Mouse (Mus musculus) frontal cortex, postnatal 14 days (tissue): ENCODE data around the gene Rad18.
"Not testable (repeated sequence)": the region's sequence is repeated elsewhere in the genome, so short reads cannot be mapped to it uniquely, and the experiment has no call there.

Experiments
- DNase-seq, 2 experiments: peaks; one replicate each; pipeline ENCODE4 v3.0.0; 2022; ENCODE audit warnings: low spot score in 2 of 2

Gene Rad18

DNA sequence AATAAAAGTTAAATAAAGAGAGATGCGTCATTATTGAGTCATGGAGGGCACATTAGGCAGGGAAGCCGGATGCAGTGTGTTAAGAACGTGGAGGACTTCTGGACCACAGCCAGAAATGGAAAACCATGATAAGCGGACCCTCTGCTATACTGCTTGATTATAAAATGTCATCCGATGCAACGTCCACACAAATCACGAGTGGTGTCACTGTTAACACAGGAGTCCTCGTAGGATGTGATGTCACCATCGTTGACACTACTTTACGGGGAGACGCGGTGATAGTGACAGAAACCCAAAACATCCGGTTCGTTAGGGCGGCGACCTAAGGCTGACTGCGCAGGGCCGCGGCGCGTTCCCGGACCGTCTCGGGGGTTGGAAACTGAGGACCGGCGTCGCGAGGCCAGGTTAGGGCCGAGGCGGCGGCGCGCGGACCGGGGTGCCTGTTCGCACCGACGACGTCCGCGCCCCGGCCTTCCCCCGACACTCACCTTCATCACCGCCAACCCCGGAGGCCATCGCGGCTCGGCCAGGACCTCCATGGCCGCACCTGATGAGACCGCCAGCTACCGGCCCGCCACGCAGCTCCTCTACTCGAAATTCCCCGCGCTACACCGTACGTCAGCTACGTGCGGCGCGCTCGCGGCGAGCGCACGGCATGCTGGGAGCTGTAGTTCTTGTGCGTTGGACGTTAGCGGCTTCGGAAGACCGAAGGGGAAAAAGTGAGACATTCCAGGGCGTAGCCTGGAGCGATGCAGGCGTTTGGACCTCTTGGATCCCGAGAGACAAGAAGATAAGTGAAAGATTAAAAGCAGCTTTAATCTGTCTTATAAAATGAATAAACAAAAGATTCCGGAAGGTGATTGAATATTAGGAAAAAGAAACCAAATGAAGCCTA, at the start of gene Rad18:
TSS of gene Rad18 (minus strand) at position 631 of the 895 bp plus-strand sequence.
- DNase-seq, result peak; percentile 61 to 75

DNA sequence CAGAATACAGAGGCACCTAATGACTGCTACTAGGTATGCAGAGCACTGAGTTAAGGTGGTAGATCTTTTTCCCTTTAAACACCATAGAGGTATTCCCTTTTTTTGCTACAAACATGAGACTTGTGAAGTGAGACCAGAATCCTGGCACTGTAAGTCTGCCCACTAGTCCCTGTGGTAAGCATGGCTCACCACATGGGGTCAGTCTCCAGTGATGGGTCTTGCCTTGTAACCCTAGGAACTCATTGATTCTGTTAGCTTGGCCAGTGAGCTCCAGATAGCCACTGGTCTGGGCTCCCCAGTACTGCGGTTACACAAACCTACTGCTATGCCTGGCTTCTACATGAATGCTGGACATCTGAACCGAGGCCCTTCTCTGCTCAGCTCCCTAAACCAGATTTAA, 45.8 kb upstream of the Rad18 start:
- DNase-seq, result no peak

DNA sequence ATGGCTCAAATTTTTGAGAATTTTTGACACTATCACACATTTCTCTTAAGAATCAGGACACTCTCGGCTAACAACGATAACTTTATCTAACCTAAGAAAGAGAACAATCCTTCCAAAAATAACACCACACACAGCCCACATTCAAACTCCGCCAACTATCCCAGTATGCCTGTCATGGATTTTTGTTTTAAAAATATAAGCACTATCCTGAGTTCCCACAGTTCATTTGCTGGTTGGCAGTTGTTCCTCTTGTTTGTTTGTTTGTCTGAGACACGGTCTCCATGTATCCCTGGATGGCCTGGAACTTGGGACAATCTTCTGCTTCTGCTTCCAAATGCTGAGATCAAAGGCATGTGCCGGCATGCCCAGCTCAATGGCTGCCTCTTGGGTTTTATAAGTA, 45.3 kb upstream of the Rad18 start:
- no peak for DNase-seq

DNA sequence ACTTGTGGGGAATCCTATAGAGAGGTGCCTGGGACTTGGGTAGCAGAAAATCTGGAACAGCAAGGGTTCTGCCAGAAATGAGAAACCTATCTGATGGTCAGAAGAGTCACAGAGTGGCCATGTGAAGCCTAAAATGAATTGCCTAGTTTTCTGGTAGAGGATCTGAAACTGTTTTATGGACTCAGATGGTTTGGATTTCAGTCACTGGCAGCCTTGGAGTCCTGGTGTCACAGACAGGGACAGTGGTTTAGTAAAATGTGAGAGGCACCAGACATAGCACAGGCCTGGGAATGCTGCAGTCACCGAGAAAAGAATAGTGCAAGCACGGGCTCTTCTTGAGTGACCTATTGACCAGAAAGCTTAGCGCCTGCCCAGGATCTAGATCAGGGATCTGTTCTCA, 43.1 kb upstream of the Rad18 start:
- DNase-seq, result no peak

DNA sequence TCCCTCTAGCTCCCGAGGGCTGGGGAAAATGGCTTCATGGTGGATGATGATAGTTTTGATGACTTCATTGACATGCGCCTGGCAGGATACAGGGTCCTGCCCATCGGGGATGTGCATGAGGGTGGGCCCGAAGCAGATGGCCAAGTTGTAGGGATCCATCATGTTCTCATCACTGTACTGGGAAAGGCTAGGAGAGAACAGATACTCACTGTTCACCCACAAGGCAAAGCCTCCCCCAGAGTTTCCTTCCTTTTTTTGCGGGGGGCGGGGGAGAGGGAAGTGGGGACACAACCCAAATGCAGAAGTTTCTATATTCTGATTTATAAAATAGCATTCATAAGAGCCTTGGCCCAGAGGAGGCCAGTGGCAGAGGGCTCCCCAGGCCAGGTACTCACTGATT, 42.4 kb upstream of the Rad18 start:
- no peak for DNase-seq

DNA sequence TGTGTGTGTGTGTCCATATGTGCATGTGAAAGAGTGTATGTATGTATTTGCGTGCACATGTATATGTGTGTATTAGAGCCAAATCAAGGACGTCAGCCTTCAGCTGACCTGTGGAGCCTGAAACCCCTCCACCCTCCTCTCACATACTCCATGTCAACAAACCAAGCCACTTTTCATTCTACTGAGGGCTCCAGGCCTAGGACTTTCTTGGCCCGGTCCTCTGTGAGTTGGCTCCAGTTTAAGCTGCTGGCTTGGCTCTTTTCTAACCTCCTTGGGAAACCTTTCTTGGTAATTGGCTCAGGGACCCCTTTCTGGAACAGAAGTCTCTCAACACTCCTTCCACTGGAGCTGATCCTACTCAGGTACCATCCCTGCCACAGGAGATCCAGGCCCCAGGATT, 40.0 kb upstream of the Rad18 start:
- no peak for DNase-seq

DNA sequence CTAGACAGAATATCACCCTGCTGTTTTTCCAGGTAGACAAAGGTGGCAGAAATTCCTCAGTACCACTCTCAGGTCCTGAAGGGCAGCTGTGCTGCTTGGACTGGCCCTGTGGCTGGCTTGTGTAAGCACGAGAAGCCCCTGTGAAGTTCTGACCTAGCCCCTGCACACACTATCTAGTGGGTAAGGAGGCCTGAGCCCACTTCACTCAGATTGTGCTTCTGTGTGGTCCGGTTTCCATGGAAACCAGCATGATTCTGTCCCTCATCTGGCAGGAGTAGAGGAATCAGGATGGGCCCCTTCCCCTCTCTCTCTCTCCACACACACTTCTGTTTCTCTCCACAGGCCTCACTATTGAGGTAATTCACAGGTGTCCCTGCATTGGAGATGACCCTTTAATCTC, 38.6 kb upstream of the Rad18 start:
- no peak for DNase-seq

DNA sequence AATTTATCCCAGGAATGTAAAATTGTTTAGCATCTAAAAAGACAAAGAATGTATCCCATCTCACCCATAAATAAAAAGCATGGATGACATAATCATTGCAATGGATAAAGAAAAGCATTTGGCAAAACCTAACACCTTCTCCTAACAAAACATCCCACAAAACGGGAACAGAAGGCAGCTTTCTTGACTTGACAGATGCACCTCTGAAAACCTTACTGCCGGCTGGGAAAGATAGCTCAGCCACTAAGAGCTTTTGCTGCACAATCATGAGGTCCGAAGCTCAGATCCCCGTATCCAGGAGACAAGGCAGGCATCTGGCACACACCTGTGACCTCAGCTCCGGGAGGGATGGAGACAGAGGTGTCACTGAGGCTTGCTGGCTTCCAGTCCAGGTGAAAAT, 37.5 kb upstream of the Rad18 start:
- DNase-seq, result no peak

DNA sequence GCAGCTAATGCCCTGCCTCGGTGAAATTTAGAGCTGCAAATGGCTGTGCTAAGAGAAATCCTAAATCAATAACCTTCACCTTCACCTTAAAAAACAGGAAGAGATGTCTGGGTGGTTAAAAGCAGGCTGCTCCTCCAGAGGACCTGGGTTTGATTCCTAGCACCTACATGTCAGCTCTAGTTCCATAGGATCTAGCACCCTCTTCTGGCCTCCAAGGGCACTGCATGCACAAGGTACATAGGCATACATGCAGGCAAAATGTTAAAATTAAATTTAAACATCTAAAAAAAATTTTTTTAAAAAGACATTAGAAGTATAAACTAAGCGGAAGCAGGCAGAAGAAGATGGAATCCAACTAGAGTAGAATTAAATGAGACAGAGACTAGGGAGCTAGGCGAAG, 35.9 kb upstream of the Rad18 start:
- no peak for DNase-seq

DNA sequence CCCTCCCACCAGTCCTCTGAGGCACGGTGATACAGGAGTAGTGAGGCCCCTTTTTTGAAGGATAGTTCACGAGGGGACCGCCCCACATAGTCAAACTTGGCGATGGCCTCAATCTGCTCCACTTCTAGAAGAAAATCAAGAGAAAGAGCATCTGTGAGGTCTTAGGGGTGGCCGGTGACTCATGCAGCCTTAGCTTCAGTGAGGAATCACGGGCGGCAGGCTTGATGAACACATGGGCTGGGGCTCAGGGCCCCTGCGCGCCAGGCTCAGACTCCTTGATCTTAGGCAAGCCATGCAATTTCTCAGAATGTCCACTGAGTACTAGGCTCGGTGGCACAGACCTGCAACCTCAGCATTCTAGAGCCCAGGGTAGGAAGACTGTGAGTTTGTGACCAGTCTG, 34.9 kb upstream of the Rad18 start:
- DNase-seq, result no peak

DNA sequence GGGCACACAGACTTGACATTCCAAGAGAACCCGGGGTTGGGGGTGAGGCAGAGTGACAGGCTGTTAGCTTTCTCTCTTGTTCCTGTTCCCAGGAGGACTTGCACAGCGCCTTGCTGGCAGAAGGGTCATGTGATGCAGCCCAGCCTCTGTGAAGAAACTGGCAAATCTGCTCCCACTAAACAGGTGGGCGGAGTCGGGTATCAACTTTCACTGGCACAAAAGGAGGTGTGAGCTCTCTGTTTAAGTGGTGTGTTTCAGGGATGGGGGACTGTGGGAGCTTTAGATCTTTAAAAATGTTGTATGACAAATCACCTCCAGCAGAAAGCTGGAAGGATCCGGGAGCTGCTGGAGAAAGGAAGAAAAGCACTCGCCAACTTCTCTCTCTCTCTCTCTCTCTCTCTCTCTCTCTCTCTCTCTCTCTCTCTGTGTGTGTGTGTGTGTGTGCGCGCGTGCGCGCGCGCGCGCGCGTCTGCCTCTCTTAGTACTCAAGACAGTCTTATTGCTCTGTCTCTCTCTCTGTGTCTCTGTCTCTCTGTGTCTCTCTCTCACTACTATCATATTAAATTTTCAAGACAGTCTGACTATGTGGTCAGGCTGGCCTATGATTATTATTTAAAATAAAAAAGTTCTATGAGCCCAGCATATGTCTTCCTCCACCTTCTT, 32.4 kb upstream of the Rad18 start:
- DNase-seq, result peak; percentile 67 to 79

DNA sequence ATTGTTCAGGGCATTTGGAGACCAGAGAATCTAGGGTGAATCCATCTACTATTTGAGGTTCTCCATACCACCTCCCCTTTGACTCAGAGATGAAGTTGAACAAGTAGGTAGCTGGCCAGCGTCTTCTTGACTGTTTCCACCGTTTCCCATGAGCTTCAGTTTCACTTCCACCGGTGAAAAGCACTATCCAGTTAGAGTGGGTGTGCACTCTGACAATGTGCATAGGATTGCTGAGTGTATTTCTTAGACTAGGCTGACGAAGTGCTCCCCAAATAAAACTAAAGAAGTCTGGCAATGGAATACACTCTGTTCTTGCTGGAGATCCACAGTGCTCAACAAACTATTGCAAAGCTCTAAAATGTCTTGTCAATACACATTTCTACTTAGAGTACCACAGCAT, 29.0 kb upstream of the Rad18 start:
- no peak for DNase-seq

DNA sequence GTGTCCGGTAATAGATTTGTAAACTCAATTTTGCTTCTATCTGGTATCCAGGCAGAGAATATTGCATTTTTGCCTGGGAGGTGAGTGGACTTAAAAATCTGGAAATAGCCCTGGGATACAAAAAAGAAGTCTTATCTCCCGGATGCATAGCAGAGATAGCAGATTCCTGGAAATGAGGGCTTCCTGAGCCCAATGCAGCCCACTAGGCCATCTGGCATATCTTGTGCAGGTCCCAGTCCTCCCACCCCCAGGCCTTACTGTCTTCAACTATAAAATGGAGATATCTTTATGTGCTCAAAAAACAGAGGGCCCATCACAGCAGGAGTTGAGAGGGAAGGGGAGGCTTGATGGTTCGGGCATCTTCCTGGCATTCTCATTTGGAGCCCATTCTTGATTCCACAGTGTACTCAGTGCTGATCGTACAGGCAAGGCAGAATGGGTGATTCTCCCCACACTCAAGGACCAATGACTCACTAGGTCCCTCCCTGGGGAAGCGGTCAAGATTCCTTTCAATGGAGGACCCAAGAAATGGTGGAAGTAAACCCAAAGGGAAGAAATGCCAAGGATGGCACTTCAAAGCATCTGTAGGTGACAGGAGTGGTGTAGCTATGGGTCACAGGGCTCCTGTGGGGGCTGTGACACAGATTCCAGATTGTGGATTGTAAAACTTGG, 24.1 kb upstream of the Rad18 start:
- DNase-seq, result no peak

DNA sequence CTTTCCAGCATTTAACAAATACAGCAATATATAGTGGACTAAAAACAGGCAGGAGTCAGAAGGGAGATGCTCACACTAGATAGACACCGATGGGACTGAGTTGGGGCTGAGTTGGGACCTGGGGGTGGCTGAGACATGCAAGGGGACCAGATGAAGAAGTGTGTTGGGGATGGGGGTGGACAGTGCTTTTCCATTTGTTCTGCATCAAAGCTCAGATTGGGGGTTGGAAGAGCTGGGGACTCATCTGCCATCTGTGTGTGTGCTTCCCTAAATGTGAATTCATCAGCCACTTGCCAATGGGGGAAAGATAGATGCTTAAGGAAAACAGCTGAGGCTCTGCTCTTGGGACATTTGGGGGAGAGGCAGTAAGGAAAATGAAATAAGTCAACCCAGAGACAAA, 23.5 kb upstream of the Rad18 start:
- no peak for DNase-seq

DNA sequence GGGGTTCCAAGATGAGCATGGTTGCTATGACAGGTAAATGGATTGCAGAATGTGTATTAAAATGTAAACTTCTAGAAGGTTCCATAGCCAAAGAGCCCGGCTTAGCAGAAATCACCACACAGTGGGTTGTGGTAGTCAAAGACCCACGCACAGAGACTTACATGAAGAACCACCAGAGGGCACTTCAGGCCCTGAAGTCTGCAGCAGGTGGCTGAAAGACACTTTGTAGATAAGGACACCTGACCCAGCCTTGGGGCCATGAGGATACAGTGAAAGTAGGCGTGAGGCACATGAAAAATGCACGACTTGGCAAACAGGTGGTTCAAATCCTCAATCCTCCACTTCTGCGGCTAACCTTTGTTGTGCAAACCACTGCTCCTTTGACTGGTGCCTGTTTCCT, 20.7 kb upstream of the Rad18 start:
- no peak for DNase-seq

DNA sequence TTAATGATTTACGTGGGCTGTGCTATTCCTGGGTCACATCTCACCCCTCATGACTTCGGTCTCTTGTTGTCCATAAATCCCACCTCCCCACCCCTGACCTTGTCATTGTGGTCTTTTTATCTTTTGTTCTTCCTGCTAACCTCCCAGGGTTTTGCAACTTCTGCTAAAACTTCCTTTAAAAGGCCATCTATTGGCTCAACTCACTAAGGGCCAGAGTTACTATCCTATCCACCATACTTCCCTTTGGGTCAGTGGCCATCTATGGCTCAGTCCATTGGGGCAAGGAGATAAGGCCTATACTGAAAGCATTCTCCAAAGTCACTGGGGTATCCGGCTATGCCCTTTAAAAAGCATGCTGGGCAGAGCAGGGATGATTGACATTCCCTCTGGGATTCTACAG, 17.5 kb upstream of the Rad18 start:
- DNase-seq, result no peak

DNA sequence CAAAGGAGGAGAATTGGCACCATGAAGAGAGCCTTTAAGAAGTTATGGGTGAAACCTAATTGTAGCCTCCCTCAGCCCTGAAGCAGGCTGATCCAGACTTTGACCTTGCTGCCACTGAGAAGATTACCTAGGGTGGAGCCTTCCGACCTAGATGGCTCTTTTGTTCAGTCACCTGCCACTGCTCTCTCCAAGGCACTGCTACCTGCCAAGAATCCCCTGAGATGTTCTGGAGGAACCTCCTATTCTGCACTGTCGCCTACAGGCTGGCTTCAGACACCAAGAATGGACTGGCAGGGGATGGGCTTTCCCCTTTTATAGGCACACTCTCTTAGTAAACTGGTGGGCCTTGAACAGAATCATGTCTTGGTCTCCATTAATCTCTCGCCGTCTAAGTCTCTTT, 5.8 kb upstream of the Rad18 start:
- DNase-seq, result not testable (repeated sequence)

DNA sequence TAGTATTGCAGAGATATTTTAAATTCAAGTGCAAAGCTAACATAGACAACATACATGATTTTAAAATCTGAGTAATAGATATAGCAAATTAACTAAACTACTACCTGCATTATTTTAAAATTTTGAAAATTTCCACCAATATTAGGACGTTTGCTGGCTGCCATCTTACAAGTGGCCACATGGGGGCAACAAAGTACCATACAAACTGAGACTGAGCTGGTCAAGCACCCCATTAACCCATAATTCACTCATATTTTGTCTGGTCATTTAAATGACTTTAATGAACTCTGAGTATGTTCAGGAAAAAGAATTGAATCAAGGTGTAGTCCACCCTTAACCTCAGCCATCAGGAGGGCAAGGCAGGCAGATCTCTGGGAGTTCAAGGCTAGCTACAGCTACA, 3.9 kb upstream of the Rad18 start:
- peak in 1 of 2 experiments; percentile 54 for DNase-seq

DNA sequence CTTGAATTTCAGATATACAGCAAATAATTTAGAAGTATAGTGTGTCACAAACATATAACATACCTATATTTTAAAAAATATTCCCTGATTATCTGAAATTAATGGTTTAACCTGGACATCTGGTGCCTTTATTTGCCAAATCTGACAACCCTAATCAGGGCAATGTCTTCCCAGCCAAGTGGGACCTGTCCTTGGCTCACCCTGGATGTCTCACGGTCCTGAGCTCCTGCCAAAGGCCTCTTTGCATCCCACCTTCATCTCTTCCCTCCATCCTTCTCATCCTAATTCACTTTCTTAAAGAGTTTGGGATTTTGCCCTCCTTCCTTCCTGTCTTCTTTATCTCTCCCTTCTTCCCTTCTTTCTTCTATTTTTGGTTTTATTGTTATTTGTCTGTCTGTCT, 2.6 kb upstream of the Rad18 start:
- no peak for DNase-seq

DNA sequence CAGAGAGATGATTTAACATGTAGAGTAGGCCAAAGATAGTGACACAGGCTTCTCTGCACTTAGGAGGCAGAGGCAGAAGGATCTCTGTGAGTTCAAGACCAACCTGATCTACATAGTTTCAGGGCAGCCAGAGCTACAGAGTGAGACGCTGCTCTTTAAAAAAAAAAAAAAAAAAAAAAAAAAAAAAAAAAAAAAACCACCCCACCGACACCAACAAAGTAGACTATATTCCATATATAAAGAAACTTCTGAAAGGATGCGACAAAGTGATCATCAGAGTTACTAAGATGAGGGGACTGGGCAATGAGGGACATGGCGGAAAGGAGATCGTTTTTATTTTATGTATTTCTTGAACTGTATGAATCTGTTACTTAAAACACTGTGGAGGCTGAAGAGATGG, 2.0 kb downstream of the Rad18 start:
- no peak for DNase-seq

DNA sequence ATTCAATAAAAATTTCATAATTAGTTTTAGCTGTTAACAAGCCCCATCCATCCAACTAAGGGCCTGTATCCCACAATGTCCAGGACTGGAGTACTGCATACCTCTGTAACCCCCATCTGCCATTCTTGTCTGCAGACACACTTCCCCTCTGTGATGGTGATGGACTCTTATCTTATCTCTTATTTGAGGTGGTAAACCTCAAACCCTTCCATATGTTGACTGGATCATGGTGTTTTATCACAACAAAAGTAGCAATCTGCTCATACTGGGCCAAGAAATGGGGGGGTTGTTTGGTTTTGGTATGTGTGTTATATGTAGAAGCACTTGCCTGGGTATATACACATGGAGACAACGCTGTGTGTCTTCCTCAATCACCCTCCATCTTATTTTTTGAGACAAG, 5.0 kb downstream of the Rad18 start:
- DNase-seq, result no peak

DNA sequence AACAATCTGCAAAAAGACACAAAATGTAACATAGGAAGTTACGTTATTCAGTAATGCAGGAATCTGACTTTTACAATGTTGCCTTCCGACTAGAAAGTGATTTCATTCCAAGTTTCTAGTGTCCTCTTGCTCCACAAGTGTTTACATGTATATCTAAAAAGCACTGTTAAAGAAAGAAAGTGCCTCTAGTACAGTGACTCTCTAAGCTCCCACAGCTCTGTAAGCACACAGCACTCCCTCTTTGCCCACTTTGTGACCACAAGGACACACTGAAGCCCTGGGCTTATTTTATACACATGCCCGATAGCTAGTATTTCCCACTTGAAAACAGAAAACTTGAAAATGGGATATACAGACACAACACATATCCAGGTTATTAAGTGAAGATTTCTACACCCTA, 8.5 kb downstream of the Rad18 start:
- no peak for DNase-seq

DNA sequence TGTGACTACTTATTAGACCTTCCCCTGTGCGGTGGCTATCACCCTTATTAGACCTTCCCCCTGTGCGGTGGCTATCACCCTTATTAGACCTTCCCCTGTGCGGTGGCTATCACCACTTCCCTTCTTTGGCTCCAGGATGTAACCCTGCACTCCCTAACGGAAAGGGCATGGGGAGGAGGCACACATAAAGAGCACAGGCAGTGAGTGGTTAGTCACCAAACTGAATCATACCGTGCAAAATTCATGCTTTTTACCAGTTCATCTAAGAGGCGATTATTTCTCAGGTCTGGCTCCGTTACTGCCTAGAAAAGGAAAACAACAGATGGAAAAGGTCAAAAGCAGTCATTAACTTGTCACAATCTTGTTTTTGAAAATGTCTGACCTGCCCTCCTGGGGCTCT, 10.0 kb downstream of the Rad18 start:
- no peak for DNase-seq
